Comparison of ENCODE assay signal across 22 mouse cellular contexts in genomic region chr15:84247309-84247708, GRCm38 (mm10). TPM values are rescaled to one million over a fixed set of nuclear protein-coding genes. Genes with fewer than 3 reads are reported as not detected.
DNase-seq lines count a peak whose midpoint lies in the region; ATAC-seq and TF ChIP-seq lines count a peak whose summit lies in the region.
"Had no signal": no experiment of that assay in that cellular context is flagged by ENCODE, and none has a peak within 500 bp of the region (broad histone marks: within the 10 kb centered on the region; RNA-seq: fewer than 3 reads in every experiment).

No protein-coding gene starts in this region.

- no peaks in the 10 kb centered on the region for H3K27me3 ChIP-seq in kidney, postnatal 0 days (ENCODE audit: insufficient read depth, low read length)
- H3K27me3 ChIP-seq in lung, postnatal 0 days (replicated peaks; ENCODE audit: insufficient read depth, low read length) = no peaks in the 10 kb centered on the region
- H3K27me3 ChIP-seq: embryonic facial prominence, embryonic 12.5 days; kidney, embryonic 15.5 days; liver, embryonic 15.5 days; neural tube, embryonic 13.5 days had no signal

- TF ChIP-seq EP300 in lung, postnatal 0 days (IDR thresholded peaks at IDR 0.05) = no peak

- ATAC-seq in kidney, postnatal 0 days (replicated peaks; ENCODE audit: low FRiP score, low read depth) = no peak
- ATAC-seq in lung, postnatal 0 days = no peak
- ATAC-seq: forebrain, embryonic 14.5 days had no signal

- H3K9me3 ChIP-seq in kidney, postnatal 0 days (replicated peaks; ENCODE audit: low read length) = no peaks in the 10 kb centered on the region
- no peaks in the 10 kb centered on the region for H3K9me3 ChIP-seq in lung, postnatal 0 days (ENCODE audit: low read length)
- H3K9me3 ChIP-seq: embryonic facial prominence, embryonic 12.5 days; liver, embryonic 15.5 days; neural tube, embryonic 13.5 days had no signal

- no peaks in the 10 kb centered on the region for H3K36me3 ChIP-seq in kidney, postnatal 0 days (ENCODE audit: insufficient read depth, low read length)
- H3K36me3 ChIP-seq in lung, postnatal 0 days (ENCODE audit: insufficient read depth, low read length) = no peaks in the 10 kb centered on the region
- H3K36me3 ChIP-seq: embryonic facial prominence, embryonic 12.5 days; kidney, embryonic 15.5 days; liver, embryonic 15.5 days; neural tube, embryonic 13.5 days had no signal

- no peak overlapping the region for H3K27ac ChIP-seq in kidney, postnatal 0 days
- H3K27ac ChIP-seq in lung, postnatal 0 days (ENCODE audit: low read length) = no peak overlapping the region
- H3K27ac ChIP-seq: embryonic facial prominence, embryonic 12.5 days; kidney, embryonic 15.5 days; liver, embryonic 15.5 days; neural tube, embryonic 13.5 days had no signal

- H3K4me2 ChIP-seq in kidney, postnatal 0 days (ENCODE audit: low read length) = no peak overlapping the region
- H3K4me2 ChIP-seq in lung, postnatal 0 days (replicated peaks; ENCODE audit: low read depth, low read length) = no peak overlapping the region
- H3K4me2 ChIP-seq: embryonic facial prominence, embryonic 12.5 days; kidney, embryonic 15.5 days; liver, embryonic 15.5 days; neural tube, embryonic 13.5 days had no signal

- TF ChIP-seq CTCF in kidney, postnatal 0 days (IDR thresholded peaks at IDR 0.05; ENCODE audit: low read depth) = peak; percentile 21; the same call in 1 of the 2 replicates
- 0 out of 2 replicates have a peak, but pooled peaks have one; percentile 24 for TF ChIP-seq CTCF in lung, postnatal 0 days (IDR thresholded peaks at IDR 0.05)

- no peaks in the 10 kb centered on the region for H3K4me1 ChIP-seq in kidney, postnatal 0 days (replicated peaks; ENCODE audit: insufficient read depth, low read length)
- H3K4me1 ChIP-seq in lung, postnatal 0 days (ENCODE audit: insufficient read depth, low read depth, low read length) = peaks cover 6% of the 10 kb centered on the region; the same call in 1 of the 2 replicates
- H3K4me1 ChIP-seq: liver, embryonic 15.5 days had no signal

- no peak overlapping the region for H3K9ac ChIP-seq in kidney, postnatal 0 days (ENCODE audit: low read depth, low read length)
- H3K9ac ChIP-seq in lung, postnatal 0 days (replicated peaks; ENCODE audit: low read depth) = no peak overlapping the region
- H3K9ac ChIP-seq: embryonic facial prominence, embryonic 12.5 days; kidney, embryonic 15.5 days; liver, embryonic 15.5 days; neural tube, embryonic 13.5 days had no signal

- no peak for DNase-seq in kidney, postnatal 0 days (ENCODE audit: low spot score)
- DNase-seq in kidney, adult 11 months = no peak
- DNase-seq in lung, postnatal 0 days (ENCODE audit: low spot score) = no peak
- no peak for DNase-seq in lung, postnatal 36 days
- peak; percentile 51 for DNase-seq in R1 (ENCODE audit: low read depth, low spot score)
- no peak for DNase-seq in thymus, postnatal 25 days
- DNase-seq: adrenal gland, postnatal 14 days; B cell, adult 2 months; cerebellum, adult 11 months; cerebellum, adult 9-10 months; cerebellum, postnatal 36 days; kidney, adult 18-20 months; kidney, postnatal 36 days; layer of hippocampus, postnatal 36 days; left cerebral cortex, postnatal 4 days; right cerebral cortex, postnatal 4 days; thymus, adult 2 months had no signal

- 93% methylated on average over 3 of the region's 3 CpGs for WGBS in kidney, postnatal 0 days
- 99% methylated on average over 3 of the region's 3 CpGs for WGBS in lung, postnatal 0 days

- no peak overlapping the region for H3K4me3 ChIP-seq in kidney, postnatal 0 days (replicated peaks; ENCODE audit: low read depth, low read length)
- no peak overlapping the region for H3K4me3 ChIP-seq in lung, postnatal 0 days (ENCODE audit: low read depth, low read length)
- H3K4me3 ChIP-seq: embryonic facial prominence, embryonic 12.5 days; kidney, embryonic 15.5 days; liver, embryonic 15.5 days; neural tube, embryonic 13.5 days had no signal

RNA-seq across cellular contexts. Expression of gene Parvb, which starts 15.5 kb away (rescaled TPM):
- 2.8 and 3.3 TPM in 2 replicates for polyA plus RNA-seq in kidney, postnatal 0 days (2015; fragmentation: Nextera tagmentation; extraction: Ambion mirVana)
- polyA plus RNA-seq in lung, postnatal 0 days (2015; fragmentation: Nextera tagmentation; extraction: Ambion mirVana) = 7.9 and 8.5 TPM in 2 replicates

RNA-seq across cellular contexts. Expression of gene Samm50, which starts 55.3 kb away (rescaled TPM):
- 147 and 155 TPM in 2 replicates for polyA plus RNA-seq in kidney, postnatal 0 days (2015; fragmentation: Nextera tagmentation; extraction: Ambion mirVana)
- 59.9 and 63.5 TPM in 2 replicates for polyA plus RNA-seq in lung, postnatal 0 days (2015; fragmentation: Nextera tagmentation; extraction: Ambion mirVana)
